Mouse (Mus musculus) embryonic fibroblast, embryonic 13.5 days (primary cell): ENCODE results near the gene Ntsr2.

Source experiments
- CTCF ChIP-seq: IDR thresholded peaks from 2 replicates; pipeline ENCODE4 v1.5.1; 2011; ENCODE audit warnings: mild to moderate bottlenecking, control low read depth, low read length, moderate library complexity, borderline replicate concordance; ENCODE audit not compliant: insufficient read depth
- POLR2A ChIP-seq: IDR thresholded peaks from 2 replicates; pipeline ENCODE4 v1.6.1; 2011; ENCODE audit warnings: low read depth, mild to moderate bottlenecking, control low read depth, low read length, moderate library complexity

DNA sequence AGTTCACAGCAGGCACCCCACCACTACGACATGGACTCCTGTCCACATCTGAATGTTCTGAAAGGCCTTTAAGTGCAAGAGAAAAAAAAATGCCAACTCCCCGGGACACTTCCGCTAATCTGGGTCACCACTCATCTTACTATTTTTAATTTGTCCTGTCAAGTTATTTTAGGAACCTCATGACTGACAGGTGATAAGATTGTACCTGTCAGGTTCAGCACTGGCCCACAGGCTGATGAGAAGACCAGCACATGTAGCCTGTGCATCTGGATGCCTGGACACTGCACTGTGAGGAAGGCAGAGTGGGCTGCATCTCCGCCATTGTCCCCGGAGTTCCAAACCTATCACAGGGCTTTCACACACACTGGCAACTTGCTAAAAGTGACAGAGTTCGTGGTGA, 3.4 kb upstream of the Ntsr2 start:
- TF ChIP-seq POLR2A (no peak), CTCF (no peak)
